Mouse (Mus musculus): Measurements from ENCODE around the gene Gm42906.

Gm42906 gene

GRCm38 (mm10) chr5:151020831-151021230, 407.1 kb downstream of the Gm42906 start:
- peak in 1 of 2 experiments; percentile 27 for DNase-seq

GRCm38 (mm10) chr5:151020031-151020820, 407.7 kb downstream of the Gm42906 start:
- DNase-seq = no peak

- no peak for DNase-seq
Observed at GRCm38 (mm10) chr5:151018959-151019358, 409.0 kb downstream of the Gm42906 start.

GRCm38 (mm10) chr5:151018450-151018849, 409.5 kb downstream of the Gm42906 start:
- DNase-seq = peak; percentile 29 to 54

Measured in kidney, postnatal 36 days (tissue).